Mouse (Mus musculus) brain, embryonic 14.5 days (tissue): ENCODE measurements at regions not wholly inside any gene's neighbourhood (a gene's known extent, or its start where the extent isn't known, plus 50 kb on each side); places are given as distances from the start of the nearest gene placed in this dataset.

Experiments used
- DNase-seq: peaks from one replicate; pipeline ENCODE4 v3.0.0-alpha.2; 2011; ENCODE audit warnings: low read depth
- CTCF ChIP-seq: fragments of 200-500 bp; IDR thresholded peaks from 2 replicates; pipeline ENCODE4 v1.5.1; 2012; ENCODE audit warnings: inconsistent platforms, mild to moderate bottlenecking, moderate library complexity, borderline replicate concordance; ENCODE audit not compliant: insufficient read depth, insufficient read length; ENCODE audit errors: extremely low read depth
- POLR2A ChIP-seq: fragments of 200-500 bp; IDR thresholded peaks from 2 replicates; pipeline ENCODE4 v1.6.1; 2012; ENCODE audit warnings: mild to moderate bottlenecking, inconsistent platforms, borderline replicate concordance; ENCODE audit not compliant: poor library complexity, insufficient read depth, insufficient read length, severe bottlenecking; ENCODE audit errors: extremely low read depth

DNA sequence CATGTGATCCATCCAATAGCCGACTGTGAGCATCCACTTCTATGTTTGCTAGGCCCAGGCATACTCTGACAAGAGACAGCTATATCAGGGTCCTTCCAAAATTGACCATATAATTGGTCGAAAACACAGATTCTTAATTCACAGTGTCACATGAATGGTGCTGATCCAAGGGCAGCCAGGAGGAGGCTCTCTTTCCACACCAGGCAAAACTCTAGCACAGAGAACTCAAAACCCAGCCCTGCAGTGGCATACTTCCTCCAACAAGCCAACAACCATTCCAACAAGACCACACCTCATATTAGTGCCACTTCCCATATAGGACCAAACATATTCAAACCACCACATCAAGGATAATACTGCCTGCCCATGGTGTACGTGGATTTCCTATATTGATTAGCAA, 68.1 kb upstream of the Tas2r118 start:
- DNase-seq = no peak
- TF ChIP-seq POLR2A (no peak), CTCF (no peak)

DNA sequence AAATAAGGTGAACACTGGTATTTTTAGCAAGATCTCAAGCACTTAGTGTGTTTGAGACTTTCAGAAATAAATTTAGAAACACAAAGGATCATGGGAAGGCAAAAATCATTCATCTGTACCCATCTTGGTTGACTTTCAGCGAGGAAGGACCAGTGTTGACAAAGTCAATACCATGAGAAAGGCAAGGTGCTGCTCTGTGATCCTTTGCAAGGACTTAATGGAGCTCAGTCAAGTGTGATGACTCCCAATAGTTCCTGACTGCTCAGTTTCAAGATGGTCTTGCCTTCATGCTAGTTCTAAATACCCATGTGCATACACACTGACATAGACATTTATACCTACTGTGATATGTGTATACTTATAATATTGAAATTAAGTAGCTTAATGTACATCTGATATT, 56.5 kb upstream of the Tas2r118 start:
- TF ChIP-seq CTCF = no peak
- no peak for TF ChIP-seq POLR2A
- no peak for DNase-seq

DNA sequence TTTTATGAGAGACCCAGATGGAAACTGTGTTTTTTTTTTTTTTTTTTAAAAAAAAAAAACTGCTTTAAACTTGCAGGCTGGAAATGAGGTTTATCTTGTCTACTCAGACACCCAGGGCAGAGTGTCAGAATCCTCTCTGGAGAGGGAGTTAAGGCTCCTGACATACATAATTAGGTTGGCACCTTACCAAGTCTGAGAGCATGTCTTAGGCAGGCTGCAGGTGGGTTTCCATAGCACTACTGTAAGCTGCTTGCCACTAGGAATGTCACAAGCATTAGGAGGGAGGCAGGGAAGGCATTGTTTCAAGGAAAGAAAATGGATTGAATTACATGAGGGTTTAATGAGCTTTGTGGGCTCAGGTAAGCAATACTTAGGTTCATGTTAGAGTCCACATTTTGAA, 55.9 kb upstream of the Tas2r118 start:
- TF ChIP-seq CTCF (no peak), POLR2A (no peak)
- peak; percentile 83 for DNase-seq
